Mouse (Mus musculus) liver, embryonic 14.5 days (tissue): ENCODE measurements around the gene Sptbn1.

ENCODE experiments used
- CTCF ChIP-seq: IDR thresholded peaks from 2 replicates; pipeline ENCODE4 v1.5.1; 2016; ENCODE audit warnings: antibody characterized with exemption, low read depth, control low read depth
- EP300 ChIP-seq: IDR thresholded peaks from 2 replicates; pipeline ENCODE4 v1.6.1; 2016; ENCODE audit warnings: antibody characterized with exemption, low read depth

DNA sequence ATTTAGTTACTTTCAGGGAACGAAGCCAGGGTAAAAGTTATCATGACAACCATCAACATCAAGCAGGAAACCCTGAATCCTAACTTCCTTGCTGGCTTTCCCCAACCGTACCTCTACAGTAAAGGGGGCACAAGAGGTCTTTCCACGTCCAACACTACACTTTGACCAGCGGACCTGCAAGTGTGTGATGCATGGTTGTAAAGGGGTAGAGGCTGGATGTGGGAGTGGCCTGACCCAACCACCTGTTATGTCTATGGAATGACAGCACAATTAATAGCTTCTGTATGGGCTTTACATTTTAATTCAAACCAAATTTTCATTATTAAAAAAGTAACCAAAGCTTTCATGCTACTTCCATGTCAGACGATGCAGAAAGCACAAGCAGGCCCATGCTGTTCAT lies 96.8 kb downstream of the Sptbn1 start:
- TF ChIP-seq CTCF (no peak), EP300 (no peak)
